8 mouse cellular contexts compared by ENCODE assay signal in genomic region chr4:129625496-129625895, GRCm38 (mm10). TPM values are rescaled to one million over a fixed set of nuclear protein-coding genes. Genes with fewer than 3 reads are reported as not detected.
DNase-seq lines count a peak whose midpoint lies in the region; ATAC-seq and TF ChIP-seq lines count a peak whose summit lies in the region.

No protein-coding gene starts in this region.

- TF ChIP-seq CTCF in olfactory bulb, adult 2 months (IDR thresholded peaks at IDR 0.05; ENCODE audit: insufficient read depth, low read depth, low read length) = no peak

- H3K36me3 ChIP-seq in lung, embryonic 16.5 days (ENCODE audit: control insufficient read depth, insufficient read depth, low read length) = peaks cover 32% of the 10 kb centered on the region
- peaks cover 57% of the 10 kb centered on the region for H3K36me3 ChIP-seq in limb, embryonic 12.5 days

- peak overlapping the region; percentile 59; the same call in 1 of the 2 replicates for H3K4me2 ChIP-seq in lung, embryonic 16.5 days (ENCODE audit: low read depth, low read length)
- peak overlapping the region; percentile 70 for H3K4me2 ChIP-seq in limb, embryonic 12.5 days

- no peak for ATAC-seq in lung, embryonic 16.5 days (ENCODE audit: low read depth)
- no peak for ATAC-seq in limb, embryonic 12.5 days (ENCODE audit: insufficient number of reproducible peaks, insufficient read depth, low FRiP score, low TSS enrichment, low read depth)

- no peak overlapping the region; the same call in 1 of the 2 replicates for H3K9ac ChIP-seq in lung, embryonic 16.5 days (ENCODE audit: low read length)
- no peak overlapping the region for H3K9ac ChIP-seq in limb, embryonic 12.5 days (replicated peaks)

- H3K27ac ChIP-seq in lung, embryonic 16.5 days (ENCODE audit: low read length) = no peak overlapping the region
- H3K27ac ChIP-seq in limb, embryonic 12.5 days = peak overlapping the region; percentile 91; the same call in 1 of the 2 replicates
- peak overlapping the region; percentile 95 for H3K27ac ChIP-seq in olfactory bulb, adult 2 months (ENCODE audit: insufficient read depth, low read depth, low read length)

- H3K4me3 ChIP-seq in lung, embryonic 16.5 days (ENCODE audit: low read length) = no peak overlapping the region
- H3K4me3 ChIP-seq in limb, embryonic 12.5 days (replicated peaks) = no peak overlapping the region
- no peak overlapping the region for H3K4me3 ChIP-seq in olfactory bulb, adult 2 months (ENCODE audit: insufficient read depth, low read depth, low read length)

- WGBS in lung, embryonic 16.5 days = 44% methylated on average over 4 of the region's 4 CpGs
- WGBS in limb, embryonic 12.5 days = 48% methylated on average over 4 of the region's 4 CpGs
- WGBS in olfactory bulb, adult 2 months = 41% methylated on average over 4 of the region's 4 CpGs

- no peaks in the 10 kb centered on the region for H3K9me3 ChIP-seq in lung, embryonic 16.5 days (ENCODE audit: control insufficient read depth, low read length)
- H3K9me3 ChIP-seq in limb, embryonic 12.5 days = no peaks in the 10 kb centered on the region

- peak; percentile 58 for DNase-seq in cerebellum, adult 9-10 months
- no peak for DNase-seq in cerebellum, postnatal 14 days
- no peak for DNase-seq in lung, postnatal 14 days
- DNase-seq in frontal cortex, postnatal 14 days (ENCODE audit: low spot score in 2 of 2) = no peak
- DNase-seq in thymus, adult 18-20 months = no peak

- peaks cover 23% of the 10 kb centered on the region for H3K4me1 ChIP-seq in lung, embryonic 16.5 days (replicated peaks; ENCODE audit: control insufficient read depth, insufficient read depth, low read length)
- peaks cover 32% of the 10 kb centered on the region for H3K4me1 ChIP-seq in limb, embryonic 12.5 days (replicated peaks)
- peaks cover 31% of the 10 kb centered on the region for H3K4me1 ChIP-seq in olfactory bulb, adult 2 months (ENCODE audit: control insufficient read depth, insufficient read depth, low read length)

- TF ChIP-seq POLR2A in olfactory bulb, adult 2 months (IDR thresholded peaks at IDR 0.05; ENCODE audit: insufficient read depth, low read depth, low read length) = no peak

- H3K27me3 ChIP-seq in lung, embryonic 16.5 days (ENCODE audit: control insufficient read depth, insufficient read depth, low read depth, low read length) = no peaks in the 10 kb centered on the region
- no peaks in the 10 kb centered on the region for H3K27me3 ChIP-seq in limb, embryonic 12.5 days

RNA-seq across cellular contexts. Expression of gene Ccdc28b, which starts 1.7 kb away (rescaled TPM):
- 65.8 and 71.1 TPM in 2 replicates for polyA plus RNA-seq in lung, embryonic 16.5 days (2015; fragmentation: Nextera tagmentation; extraction: Ambion mirVana)
- polyA plus RNA-seq in limb, embryonic 12.5 days (2016; fragmentation: Nextera tagmentation; extraction: Ambion mirVana) = 52.0 and 53.6 TPM in 2 replicates
- polyA plus RNA-seq in olfactory bulb, adult 2 months (2012; ENCODE audit: insufficient read depth, insufficient read length, low replicate concordance, missing spikeins) = not detected in 2 replicates

RNA-seq across cellular contexts. Expression of gene Iqcc, which starts 6.6 kb away (rescaled TPM):
- polyA plus RNA-seq in lung, embryonic 16.5 days (2015; fragmentation: Nextera tagmentation; extraction: Ambion mirVana) = 29.3 and 29.7 TPM in 2 replicates
- polyA plus RNA-seq in limb, embryonic 12.5 days (2016; fragmentation: Nextera tagmentation; extraction: Ambion mirVana) = 31.8 and 32.5 TPM in 2 replicates
- polyA plus RNA-seq in olfactory bulb, adult 2 months (2012; ENCODE audit: insufficient read depth, insufficient read length, low replicate concordance, missing spikeins) = not detected in 2 replicates

RNA-seq across cellular contexts. Expression of gene Dcdc2b, which starts 11.4 kb away (rescaled TPM):
- 3.8 TPM in 2 replicates for polyA plus RNA-seq in lung, embryonic 16.5 days (2015; fragmentation: Nextera tagmentation; extraction: Ambion mirVana)
- 2.3 and 2.7 TPM in 2 replicates for polyA plus RNA-seq in limb, embryonic 12.5 days (2016; fragmentation: Nextera tagmentation; extraction: Ambion mirVana)
- not detected in 2 replicates for polyA plus RNA-seq in olfactory bulb, adult 2 months (2012; ENCODE audit: insufficient read depth, insufficient read length, low replicate concordance, missing spikeins)

RNA-seq across cellular contexts. Expression of gene Txlna, which starts 15.4 kb away (rescaled TPM):
- 80.4 and 82.6 TPM in 2 replicates for polyA plus RNA-seq in lung, embryonic 16.5 days (2015; fragmentation: Nextera tagmentation; extraction: Ambion mirVana)
- 106 and 109 TPM in 2 replicates for polyA plus RNA-seq in limb, embryonic 12.5 days (2016; fragmentation: Nextera tagmentation; extraction: Ambion mirVana)
- polyA plus RNA-seq in olfactory bulb, adult 2 months (2012; ENCODE audit: insufficient read depth, insufficient read length, low replicate concordance, missing spikeins) = not detected in 2 replicates

RNA-seq across cellular contexts. Expression of gene Tmem234, which starts 25.0 kb away (rescaled TPM):
- 190 and 198 TPM in 2 replicates for polyA plus RNA-seq in lung, embryonic 16.5 days (2015; fragmentation: Nextera tagmentation; extraction: Ambion mirVana)
- 187 and 190 TPM in 2 replicates for polyA plus RNA-seq in limb, embryonic 12.5 days (2016; fragmentation: Nextera tagmentation; extraction: Ambion mirVana)
- polyA plus RNA-seq in olfactory bulb, adult 2 months (2012; ENCODE audit: insufficient read depth, insufficient read length, low replicate concordance, missing spikeins) = 500 TPM in 1 of 2 replicates, not detected in the other

Comparison
In these comparisons a context has a peak if more than half of its experiments do, and no peak if none do; other contexts are left out.
1. RNA of gene Ccdc28b, which starts 1.7 kb away (polyA plus RNA-seq): 65.8 to 71.1 TPM in lung, embryonic 16.5 days and 52.0 to 53.6 TPM in limb, embryonic 12.5 days; not detected in olfactory bulb, adult 2 months; every median in the first group is over 10 times any median in the second.
2. RNA of gene Iqcc, which starts 6.6 kb away (polyA plus RNA-seq): 31.8 to 32.5 TPM in limb, embryonic 12.5 days and 29.3 to 29.7 TPM in lung, embryonic 16.5 days; not detected in olfactory bulb, adult 2 months; every median in the first group is over 10 times any median in the second.